Mouse (Mus musculus): ENCODE results near the gene Cd82. TPM values are rescaled to one million over a fixed set of nuclear protein-coding genes. Genes with fewer than 3 reads are reported as not detected.

Cd82 gene
- polyA plus RNA-seq, 1 experiment, result 13.3 TPM

DNA sequence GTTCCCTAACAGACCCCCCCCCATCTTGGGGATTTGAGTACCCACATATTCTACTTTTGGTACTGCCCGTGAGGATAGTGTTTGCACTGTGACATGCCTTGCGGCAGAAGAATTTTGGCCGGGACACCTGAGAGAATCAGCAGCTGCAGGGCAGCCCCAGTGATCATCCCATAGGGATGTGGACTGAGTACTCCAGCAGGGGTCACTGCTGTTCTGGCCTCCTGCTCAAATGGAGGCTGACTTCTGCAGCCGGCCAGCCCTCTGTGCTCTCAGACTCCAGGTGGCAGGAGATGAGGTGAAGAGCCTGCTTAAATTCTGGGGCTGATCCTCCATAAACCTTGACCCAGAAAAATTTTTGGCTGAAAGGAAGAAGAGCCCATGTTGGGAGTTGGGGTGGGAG, 58.8 kb downstream of the Cd82 start:
- Histone ChIP-seq H3K9me3 (peaks cover 5% of the 10 kb centered on the region), H3K27me3 (replicated peaks) (peaks cover 57% of the 10 kb centered on the region), H3K36me3 (replicated peaks; ENCODE audit: low read length) (no peaks in the 10 kb centered on the region), H3K4me1 (peaks cover 6% of the 10 kb centered on the region; the same call in 1 of the 2 replicates), H3K4me3 (replicated peaks) (no peak overlapping the region)
- TF ChIP-seq GATA1 (IDR thresholded peaks at IDR 0.05; ENCODE audit: borderline replicate concordance, low read length), result no peak
- no peak for TF ChIP-seq FLI1 (IDR thresholded peaks at IDR 0.05; ENCODE audit: low read length)

DNA sequence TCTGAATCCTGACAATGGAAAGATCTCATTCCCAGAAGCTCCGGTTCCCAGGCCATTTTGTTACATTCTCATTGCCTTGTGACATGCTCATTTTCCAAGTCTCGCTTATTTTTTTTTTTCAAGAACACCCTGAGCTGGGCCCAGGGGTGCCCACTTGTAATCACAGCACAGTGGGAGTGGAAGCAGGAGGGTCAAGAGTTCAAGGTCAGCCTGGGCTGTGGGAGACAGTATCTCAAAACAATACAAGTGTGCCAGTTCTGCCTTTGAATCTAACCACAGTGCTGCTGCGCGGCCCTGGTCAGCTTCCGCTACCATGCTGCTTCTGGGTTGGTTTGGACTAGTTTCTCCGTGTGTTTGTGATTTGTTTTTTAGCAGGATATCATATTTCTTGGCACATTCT, 59.7 kb downstream of the Cd82 start:
- no peak overlapping the region for H3K4me3 ChIP-seq (replicated peaks)
- H3K36me3 ChIP-seq (replicated peaks; ENCODE audit: low read length), result no peaks in the 10 kb centered on the region
- TF ChIP-seq GATA1 (IDR thresholded peaks at IDR 0.05; ENCODE audit: borderline replicate concordance, low read length) (no peak), FLI1 (IDR thresholded peaks at IDR 0.05; ENCODE audit: low read length) (no peak)
- peaks cover 51% of the 10 kb centered on the region for H3K27me3 ChIP-seq (replicated peaks)
- H3K9me3 ChIP-seq, result peaks cover 13% of the 10 kb centered on the region
- H3K4me1 ChIP-seq, result peaks cover 6% of the 10 kb centered on the region; the same call in 1 of the 2 replicates

DNA sequence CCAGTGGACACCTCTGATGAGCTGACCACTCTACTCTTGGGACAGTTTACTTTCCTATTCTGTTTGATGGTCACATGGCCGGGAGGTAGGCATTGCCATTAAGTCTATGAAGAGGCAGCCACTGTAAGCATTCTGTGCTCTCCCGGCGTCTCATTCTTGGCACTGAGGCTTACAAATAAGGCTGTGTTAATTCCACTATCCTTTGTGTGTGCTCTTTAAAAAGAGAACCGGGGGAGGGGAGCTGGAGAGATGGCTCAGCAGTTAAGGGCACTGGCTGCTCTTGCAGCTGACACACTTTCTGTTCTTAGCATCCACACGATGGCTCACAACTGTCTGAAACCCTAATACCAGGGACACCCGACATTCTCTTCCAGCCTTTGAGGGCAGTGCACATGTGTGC, 71.7 kb downstream of the Cd82 start:
- no peak overlapping the region for H3K4me3 ChIP-seq (replicated peaks)
- H3K36me3 ChIP-seq (replicated peaks; ENCODE audit: low read length), result no peaks in the 10 kb centered on the region
- no peak for TF ChIP-seq FLI1 (IDR thresholded peaks at IDR 0.05; ENCODE audit: low read length)
- 0 out of 2 replicates have a peak, but pooled peaks cover 2% of the 10 kb centered on the region for H3K9me3 ChIP-seq
- H3K4me1 ChIP-seq, result 0 out of 2 replicates have a peak, but pooled peaks cover 3% of the 10 kb centered on the region
- peaks cover 62% of the 10 kb centered on the region for H3K27me3 ChIP-seq (replicated peaks)

DNA sequence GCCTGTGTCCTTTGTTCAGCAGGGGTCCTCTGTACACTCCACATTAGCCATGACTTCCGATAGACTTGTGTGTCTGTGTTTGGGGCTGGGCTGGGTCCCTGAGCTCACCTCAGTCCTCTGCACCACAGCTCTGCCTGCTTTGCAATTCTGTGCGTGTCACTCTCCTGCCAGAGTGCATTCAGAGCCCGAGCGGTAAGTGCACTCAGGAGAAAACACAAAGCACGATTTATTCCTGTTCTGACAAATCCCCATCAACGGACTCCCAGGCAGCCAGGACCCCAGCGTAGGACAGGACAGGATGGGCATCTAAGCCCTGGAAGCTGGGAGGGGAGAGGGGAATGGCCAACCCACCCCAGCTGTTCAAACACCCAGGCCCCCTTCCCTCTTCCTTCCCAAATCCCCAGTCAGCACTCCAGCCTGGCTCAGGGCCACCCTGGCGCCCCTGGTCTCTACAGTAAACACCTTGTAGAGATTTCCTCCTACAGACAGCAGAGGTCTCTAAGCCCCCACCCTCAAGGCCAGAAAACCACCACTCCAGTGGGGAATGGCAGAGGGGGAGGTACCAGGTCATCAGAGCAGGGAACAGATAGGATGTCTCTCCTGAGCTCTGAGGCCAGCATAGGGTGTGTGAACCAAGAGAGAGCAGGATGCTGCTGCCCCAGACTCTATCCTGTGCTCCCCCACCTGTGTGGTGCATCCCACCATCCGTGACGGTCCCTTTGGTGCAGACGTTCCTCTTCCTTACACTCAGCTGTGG, 72.6 kb downstream of the Cd82 start:
- H3K9me3 ChIP-seq, result 0 out of 2 replicates have a peak, but pooled peaks cover 2% of the 10 kb centered on the region
- peaks cover 66% of the 10 kb centered on the region for H3K27me3 ChIP-seq (replicated peaks)
- no peak for TF ChIP-seq FLI1 (IDR thresholded peaks at IDR 0.05; ENCODE audit: low read length)
- no peak for TF ChIP-seq GATA1 (IDR thresholded peaks at IDR 0.05; ENCODE audit: borderline replicate concordance, low read length)
- H3K4me1 ChIP-seq, result peaks cover 3% of the 10 kb centered on the region; the same call in 1 of the 2 replicates
- no peaks in the 10 kb centered on the region for H3K36me3 ChIP-seq (replicated peaks; ENCODE audit: low read length)
- no peak overlapping the region for H3K4me3 ChIP-seq (replicated peaks)

DNA sequence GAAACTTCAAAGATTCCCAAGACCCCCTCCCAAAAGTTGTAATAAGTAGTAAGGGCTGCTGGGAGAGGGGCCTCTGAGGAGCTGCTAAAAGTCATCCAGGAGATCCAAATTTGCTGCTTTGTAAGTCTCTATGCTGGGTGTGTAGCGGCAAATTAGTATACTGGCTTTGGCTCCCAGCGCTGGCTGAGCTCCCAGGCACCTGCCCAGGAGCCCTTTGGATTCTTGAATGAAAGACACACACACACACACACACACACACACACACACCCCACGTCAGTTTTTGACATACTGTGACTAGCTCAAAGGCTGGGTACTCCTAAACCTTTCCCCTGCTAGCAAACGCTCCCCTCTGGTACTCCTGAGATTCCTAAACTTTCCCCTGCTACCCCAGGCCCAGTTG, 76.0 kb downstream of the Cd82 start:
- Histone ChIP-seq H3K9me3 (0 out of 2 replicates have a peak, but pooled peaks cover 2% of the 10 kb centered on the region), H3K27me3 (replicated peaks) (peaks cover 89% of the 10 kb centered on the region), H3K4me3 (replicated peaks) (no peak overlapping the region), H3K36me3 (replicated peaks; ENCODE audit: low read length) (no peaks in the 10 kb centered on the region), H3K4me1 (peaks cover 3% of the 10 kb centered on the region; the same call in 1 of the 2 replicates)
- no peak for TF ChIP-seq FLI1 (IDR thresholded peaks at IDR 0.05; ENCODE audit: low read length)
- no peak for TF ChIP-seq GATA1 (IDR thresholded peaks at IDR 0.05; ENCODE audit: borderline replicate concordance, low read length)

DNA sequence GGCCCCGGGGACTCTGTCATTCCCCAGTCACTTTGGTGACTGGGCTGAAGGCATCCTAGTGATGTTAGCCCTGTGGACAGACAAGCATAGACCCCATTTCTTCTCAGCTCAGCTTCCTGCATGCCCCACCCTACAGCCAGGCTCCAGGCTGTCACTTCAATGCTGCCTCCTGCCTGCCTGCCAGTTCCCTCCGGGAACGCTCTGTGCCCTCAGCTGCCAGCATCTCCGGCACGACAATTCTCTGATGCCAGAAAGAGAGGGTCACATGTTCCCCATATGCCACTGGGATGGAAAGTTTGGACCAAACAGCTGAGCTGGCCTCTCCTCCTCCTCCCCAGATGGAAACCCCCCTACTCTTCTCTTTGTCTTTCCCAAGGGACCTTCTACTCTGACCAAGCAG, 79.1 kb downstream of the Cd82 start:
- Histone ChIP-seq H3K9me3 (0 out of 2 replicates have a peak, but pooled peaks cover 2% of the 10 kb centered on the region), H3K27me3 (replicated peaks) (peaks cover 80% of the 10 kb centered on the region), H3K36me3 (replicated peaks; ENCODE audit: low read length) (no peaks in the 10 kb centered on the region), H3K4me3 (replicated peaks) (no peak overlapping the region), H3K4me1 (no peaks in the 10 kb centered on the region; the same call in 1 of the 2 replicates)
- TF ChIP-seq FLI1 (IDR thresholded peaks at IDR 0.05; ENCODE audit: low read length) (no peak), GATA1 (IDR thresholded peaks at IDR 0.05; ENCODE audit: borderline replicate concordance, low read length) (no peak)

DNA sequence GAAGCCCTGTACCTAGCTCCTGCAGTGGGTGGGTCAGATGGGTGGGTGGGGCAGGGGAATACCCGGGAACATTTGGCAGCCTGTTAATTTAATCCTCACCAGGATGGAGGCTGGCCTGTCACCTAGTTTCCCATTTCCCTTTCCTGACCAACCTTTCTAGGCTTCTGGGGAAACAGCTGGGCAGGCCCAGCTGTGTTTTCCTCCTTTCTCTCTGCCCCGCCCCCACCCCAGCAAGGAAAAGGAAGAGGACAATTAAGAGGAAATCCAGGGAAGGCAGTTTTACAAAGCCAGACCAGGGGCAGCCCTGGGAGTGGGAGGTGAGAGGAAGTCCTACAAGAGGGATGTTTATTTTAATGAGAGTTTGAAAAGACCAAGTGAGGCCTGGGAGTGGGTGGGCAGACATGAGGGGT, 82.3 kb downstream of the Cd82 start:
- TF ChIP-seq FLI1 (IDR thresholded peaks at IDR 0.05; ENCODE audit: low read length) (no peak), GATA1 (IDR thresholded peaks at IDR 0.05; ENCODE audit: borderline replicate concordance, low read length) (no peak)
- Histone ChIP-seq H3K27me3 (replicated peaks) (peaks cover 73% of the 10 kb centered on the region), H3K4me1 (no peaks in the 10 kb centered on the region; the same call in 1 of the 2 replicates), H3K9me3 (peaks cover 13% of the 10 kb centered on the region), H3K36me3 (replicated peaks; ENCODE audit: low read length) (no peaks in the 10 kb centered on the region), H3K4me3 (replicated peaks) (no peak overlapping the region)

DNA sequence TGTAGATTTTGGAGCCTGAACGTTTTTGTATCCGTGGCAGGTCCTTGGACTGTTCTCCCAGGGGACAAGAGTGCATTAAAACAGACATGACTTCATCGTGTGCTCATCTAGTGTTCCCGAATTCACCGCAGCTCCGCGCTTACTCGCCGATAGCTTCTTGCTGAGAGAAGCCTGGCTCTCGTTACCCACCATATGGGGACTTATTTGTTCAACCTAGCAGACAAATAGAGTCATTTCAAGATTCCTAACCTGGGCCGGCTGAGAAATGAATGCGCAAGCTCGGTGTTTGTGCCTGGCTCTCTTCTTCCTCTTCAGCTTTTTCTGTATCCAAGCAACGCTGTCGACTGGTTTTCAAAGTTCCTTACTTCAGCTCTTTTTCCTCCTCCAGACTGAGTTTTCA, 85.1 kb downstream of the Cd82 start:
- peaks cover 13% of the 10 kb centered on the region for H3K9me3 ChIP-seq
- no peaks in the 10 kb centered on the region for H3K4me1 ChIP-seq
- no peaks in the 10 kb centered on the region for H3K36me3 ChIP-seq (replicated peaks; ENCODE audit: low read length)
- peaks cover 56% of the 10 kb centered on the region for H3K27me3 ChIP-seq (replicated peaks)
- no peak overlapping the region for H3K4me3 ChIP-seq (replicated peaks)
- TF ChIP-seq GATA1 (IDR thresholded peaks at IDR 0.05; ENCODE audit: borderline replicate concordance, low read length), result no peak
- no peak for TF ChIP-seq FLI1 (IDR thresholded peaks at IDR 0.05; ENCODE audit: low read length)

DNA sequence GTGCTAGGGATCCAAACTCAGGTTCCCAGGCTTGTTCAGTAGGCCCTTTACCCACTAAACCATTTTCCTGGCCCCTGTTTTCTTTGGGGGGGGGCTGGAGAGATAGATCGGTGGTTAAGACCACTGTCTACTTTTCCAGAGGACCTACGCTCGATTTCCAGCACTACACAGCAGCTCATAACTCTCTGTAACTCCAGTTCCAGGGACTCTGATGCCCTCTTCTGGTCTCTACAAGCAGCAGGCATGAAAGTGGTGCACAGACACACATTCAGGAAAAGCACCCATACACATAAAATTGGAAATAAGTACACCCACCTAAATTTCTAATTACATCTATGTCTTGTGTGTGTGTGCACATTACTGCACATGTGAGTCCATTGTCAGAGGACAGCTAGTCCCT, 85.8 kb downstream of the Cd82 start:
- peaks cover 52% of the 10 kb centered on the region for H3K27me3 ChIP-seq (replicated peaks)
- no peak for TF ChIP-seq GATA1 (IDR thresholded peaks at IDR 0.05; ENCODE audit: borderline replicate concordance, low read length)
- no peak for TF ChIP-seq FLI1 (IDR thresholded peaks at IDR 0.05; ENCODE audit: low read length)
- no peaks in the 10 kb centered on the region for H3K36me3 ChIP-seq (replicated peaks; ENCODE audit: low read length)
- peaks cover 13% of the 10 kb centered on the region for H3K9me3 ChIP-seq
- no peak overlapping the region for H3K4me3 ChIP-seq (replicated peaks)
- H3K4me1 ChIP-seq, result peaks cover under 1% of the 10 kb centered on the region; the same call in 1 of the 2 replicates

DNA sequence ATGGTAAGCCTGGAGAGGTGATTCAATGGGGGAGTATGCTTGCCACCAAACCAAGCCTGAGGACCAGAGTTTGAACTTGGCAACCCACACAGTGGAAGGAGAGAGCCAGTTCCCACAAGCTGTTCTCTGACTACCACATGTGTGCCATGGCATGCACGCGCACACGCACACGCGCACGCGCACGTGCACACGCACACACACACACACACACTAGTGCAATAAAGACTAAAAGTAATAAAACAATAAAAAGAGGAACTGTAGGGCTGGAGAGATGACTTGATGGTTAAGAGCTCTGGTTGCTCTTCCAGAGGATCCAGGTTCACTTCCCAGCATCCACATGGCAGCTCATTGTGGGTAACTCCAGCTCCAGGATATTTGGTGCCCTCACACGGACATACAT, 90.1 kb downstream of the Cd82 start:
- Histone ChIP-seq H3K4me1 (peaks cover 8% of the 10 kb centered on the region), H3K27me3 (replicated peaks) (peaks cover 60% of the 10 kb centered on the region), H3K9me3 (peaks cover 13% of the 10 kb centered on the region), H3K36me3 (replicated peaks; ENCODE audit: low read length) (no peaks in the 10 kb centered on the region), H3K4me3 (replicated peaks) (no peak overlapping the region)
- TF ChIP-seq FLI1 (IDR thresholded peaks at IDR 0.05; ENCODE audit: low read length) (no peak), GATA1 (IDR thresholded peaks at IDR 0.05; ENCODE audit: borderline replicate concordance, low read length) (no peak)
